Mouse (Mus musculus): ENCODE measurements at regions not wholly inside any gene's neighbourhood (a gene's known extent, or its start where the extent isn't known, plus 50 kb on each side); places are given as distances from the start of the nearest gene placed in this dataset.

DNA sequence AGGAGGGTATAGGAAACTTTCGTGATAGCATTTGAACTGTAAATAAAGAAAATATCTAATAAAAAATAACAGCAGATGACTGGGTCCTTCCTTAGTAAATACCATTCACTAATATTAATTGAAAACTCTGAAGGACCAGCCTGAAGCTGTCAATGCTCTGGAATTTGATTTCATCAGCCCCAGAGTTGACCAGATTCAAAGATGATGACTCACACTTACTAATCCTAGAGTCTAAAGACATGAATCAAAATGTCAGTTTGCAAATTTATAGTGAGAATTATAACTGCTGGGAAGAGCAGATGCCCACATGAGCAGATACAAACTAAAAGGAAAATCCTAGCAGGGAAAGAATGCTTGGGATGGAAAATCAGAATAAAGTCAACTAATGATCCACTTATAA, 77.8 kb upstream of the Tac1 start:
- no peak for DNase-seq

GRCm38 (mm10) chr6:7494299-7494698, 60.4 kb upstream of the Tac1 start:
- DNase-seq: no peak

GRCm38 (mm10) chr6:7496766-7497165, 57.9 kb upstream of the Tac1 start:
- no peak for DNase-seq

All from kidney, postnatal 14 days (tissue).